25 mouse cellular contexts compared by ENCODE assay signal in the genomic region with DNA sequence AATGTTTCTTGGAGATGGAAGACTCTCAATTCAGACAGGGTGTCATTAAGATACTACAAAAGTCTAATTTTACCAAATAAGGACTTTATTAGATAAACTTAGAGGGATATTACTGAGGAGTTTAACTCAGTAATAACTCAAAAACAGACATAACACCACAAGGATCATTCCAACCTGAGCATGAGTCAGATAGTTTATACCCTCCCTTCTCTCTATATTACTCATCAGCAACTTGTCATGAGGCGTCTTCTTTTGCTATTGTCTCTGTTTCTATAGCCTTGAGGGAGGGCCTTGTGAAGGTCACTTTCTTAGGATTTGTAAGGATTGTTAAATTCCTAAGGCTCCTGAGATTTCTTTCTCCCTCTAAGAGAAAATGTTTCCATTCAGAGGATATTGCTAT.
"Had no signal": no experiment of that assay in that cellular context is flagged by ENCODE, and none has a peak within 500 bp of the region (broad histone marks: within the 10 kb centered on the region; RNA-seq: fewer than 3 reads in every experiment).

No protein-coding gene starts in this region.

- H3K4me3 ChIP-seq: embryonic facial prominence, embryonic 10.5 days; embryonic facial prominence, embryonic 12.5 days; embryonic facial prominence, embryonic 13.5 days; embryonic facial prominence, embryonic 15.5 days; erythroblast, embryonic 14.5 days; forebrain, embryonic 10.5 days; forebrain, embryonic 12.5 days; forebrain, embryonic 13.5 days; forebrain, embryonic 15.5 days; gastrocnemius, adult 2 months; heart, adult 2 months had no signal

- H3K27ac ChIP-seq: embryonic facial prominence, embryonic 10.5 days; embryonic facial prominence, embryonic 12.5 days; embryonic facial prominence, embryonic 13.5 days; embryonic facial prominence, embryonic 15.5 days; forebrain, embryonic 10.5 days; forebrain, embryonic 12.5 days; forebrain, embryonic 13.5 days; forebrain, embryonic 15.5 days; gastrocnemius, adult 2 months; heart, adult 2 months had no signal

- H3K4me1 ChIP-seq: embryonic facial prominence, embryonic 10.5 days; embryonic facial prominence, embryonic 12.5 days; embryonic facial prominence, embryonic 13.5 days; embryonic facial prominence, embryonic 15.5 days; forebrain, embryonic 10.5 days; forebrain, embryonic 12.5 days; forebrain, embryonic 13.5 days; forebrain, embryonic 15.5 days had no signal

- H3K36me3 ChIP-seq: embryonic facial prominence, embryonic 10.5 days; embryonic facial prominence, embryonic 12.5 days; embryonic facial prominence, embryonic 13.5 days; embryonic facial prominence, embryonic 15.5 days; forebrain, embryonic 10.5 days; forebrain, embryonic 12.5 days; forebrain, embryonic 15.5 days had no signal

- H3K9ac ChIP-seq: embryonic facial prominence, embryonic 12.5 days; embryonic facial prominence, embryonic 13.5 days; embryonic facial prominence, embryonic 15.5 days; forebrain, embryonic 12.5 days; forebrain, embryonic 13.5 days; forebrain, embryonic 15.5 days; forebrain, postnatal 0 days had no signal

- H3K9me3 ChIP-seq: embryonic facial prominence, embryonic 10.5 days; embryonic facial prominence, embryonic 12.5 days; embryonic facial prominence, embryonic 13.5 days; embryonic facial prominence, embryonic 15.5 days; forebrain, embryonic 10.5 days; forebrain, embryonic 12.5 days; forebrain, embryonic 13.5 days; forebrain, embryonic 15.5 days had no signal

- DNase-seq: cerebellum, adult 9-10 months; cerebellum, adult 9-11 months; cerebellum, postnatal 10 days; cerebellum, postnatal 14 days; cerebellum, postnatal 25 days; cerebellum, postnatal 36 days; embryo, embryonic 11 days; forebrain, postnatal 0 days; gastrocnemius, adult 2 months; gastrocnemius, postnatal 10 days; gastrocnemius, postnatal 14 days; gastrocnemius, postnatal 25 days; gastrocnemius, postnatal 36 days; heart, adult 11 months; heart, adult 18-20 months; heart, adult 2 months had no signal

- H3K27me3 ChIP-seq: embryonic facial prominence, embryonic 12.5 days; embryonic facial prominence, embryonic 13.5 days; embryonic facial prominence, embryonic 15.5 days; forebrain, embryonic 12.5 days; forebrain, embryonic 13.5 days; forebrain, embryonic 15.5 days had no signal

- H3K4me2 ChIP-seq: embryonic facial prominence, embryonic 12.5 days; embryonic facial prominence, embryonic 13.5 days; embryonic facial prominence, embryonic 15.5 days; forebrain, embryonic 12.5 days; forebrain, embryonic 13.5 days; forebrain, embryonic 15.5 days had no signal
